Mouse (Mus musculus) intestine, embryonic 14.5 days (tissue): ENCODE results near the gene Cfap99. TPM values are rescaled to one million over a fixed set of nuclear protein-coding genes. Genes with fewer than 3 reads are reported as not detected.

Experiments
- polyA plus RNA-seq: library from polyadenylated mRNA; unstranded; fragments of >200 nt; fragmentation: Nextera tagmentation; extraction: Ambion mirVana; gene quantifications from 2 replicates; pipeline ENCODE4 v1.2.1, GENCODE M21; 2014

The Cfap99 gene
- polyA plus RNA-seq, 1 experiment from 2014 or later, result not detected

Other genes with a start within 250 kb of the Cfap99 start
- gene Poln, start 119.2 kb upstream of the Cfap99 start, polyA plus RNA-seq, result 0.60 and 0.75 TPM in 2 replicates
- gene Haus3, start 119.1 kb upstream of the Cfap99 start, polyA plus RNA-seq, result 30.4 and 33.3 TPM in 2 replicates
- 26.2 and 29.1 TPM in 2 replicates for gene Mxd4, start 100.9 kb upstream of the Cfap99 start, polyA plus RNA-seq
- gene Zfyve28, start 151 bp upstream of the Cfap99 start, polyA plus RNA-seq, result 0.27 and 0.55 TPM in 2 replicates
- 172 and 197 TPM in 2 replicates for gene Rnf4, start 47.7 kb downstream of the Cfap99 start, polyA plus RNA-seq
- gene Fam193a, start 81.3 kb downstream of the Cfap99 start, polyA plus RNA-seq, result 13.0 and 16.0 TPM in 2 replicates
- 12.9 and 19.4 TPM in 2 replicates for gene Tnip2, start 225.4 kb downstream of the Cfap99 start, polyA plus RNA-seq
- 5.7 and 7.7 TPM in 2 replicates for gene Sh3bp2, start 237.2 kb downstream of the Cfap99 start, polyA plus RNA-seq